Mouse (Mus musculus) cerebellum, adult 11-12 months (tissue): Measurements from ENCODE around the gene Oprl1.
A peak's percentile ranks its signal among the peaks of the same experiment; 100 is the strongest.

Source experiments
- DNase-seq: peaks from one replicate; pipeline ENCODE4 v3.0.0; 2022

Oprl1 gene

DNA sequence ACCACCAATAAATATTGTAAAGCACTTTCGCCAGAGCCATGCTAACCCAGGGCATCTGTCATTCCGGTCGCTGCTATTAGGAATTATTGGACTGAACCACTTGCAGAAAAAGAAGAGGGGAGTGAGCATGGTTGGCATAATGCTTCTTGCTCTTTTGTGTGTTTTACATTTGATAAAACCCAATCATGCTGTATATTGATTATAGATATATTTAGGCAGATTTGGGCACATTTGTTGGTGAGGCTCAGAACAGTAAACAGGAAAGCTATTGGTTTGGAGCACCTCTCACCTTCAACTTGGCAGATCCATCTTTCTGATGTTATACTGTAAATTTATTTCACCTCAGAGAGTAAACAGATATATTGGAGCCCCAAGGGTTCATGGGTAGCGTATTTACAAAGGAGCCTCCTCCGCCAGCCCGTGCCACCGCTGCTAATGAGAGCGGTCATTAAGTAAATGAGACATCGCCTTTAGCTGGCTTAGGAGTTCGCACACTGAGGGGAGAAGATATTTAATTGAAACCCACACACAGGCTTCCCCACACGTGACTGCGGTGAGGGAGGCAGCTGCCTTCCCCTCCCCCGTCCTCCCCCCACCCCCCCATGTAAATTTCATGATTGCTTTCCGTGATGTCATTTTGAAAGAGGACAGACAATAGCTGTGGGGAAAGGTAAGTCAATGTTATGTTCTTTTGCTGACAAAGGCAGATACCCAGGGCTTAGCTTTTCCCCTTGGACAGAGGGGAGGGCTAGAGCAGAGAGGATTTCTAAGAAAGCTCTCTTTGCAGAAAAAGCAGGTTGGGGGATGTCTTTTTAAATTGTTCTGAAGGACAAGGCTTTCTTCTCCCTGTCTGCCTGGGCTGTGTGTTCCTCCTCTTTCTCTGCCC is 52.1 kb downstream of the Oprl1 start:
- peak; percentile 75 for DNase-seq

DNA sequence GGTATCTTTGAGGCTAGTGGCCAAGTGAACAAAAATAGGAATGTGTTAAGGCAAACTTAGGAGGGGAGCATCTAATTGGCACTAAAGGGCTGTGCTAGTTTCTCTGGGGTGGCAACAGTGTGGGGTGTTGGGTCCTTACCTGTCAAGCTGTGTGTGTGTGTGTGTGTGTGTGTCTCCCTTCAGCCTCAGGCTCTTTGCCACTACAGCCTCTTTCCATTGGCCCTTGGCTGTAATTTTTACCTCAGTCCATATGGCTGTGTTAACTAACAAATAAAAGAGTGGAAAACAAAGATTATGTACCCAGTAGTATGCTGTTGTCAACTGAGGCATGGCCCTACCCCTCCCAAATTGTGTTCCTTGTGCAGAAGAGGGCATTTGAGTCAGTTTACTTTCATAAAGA is 53.6 kb downstream of the Oprl1 start:
- DNase-seq: no peak

DNA sequence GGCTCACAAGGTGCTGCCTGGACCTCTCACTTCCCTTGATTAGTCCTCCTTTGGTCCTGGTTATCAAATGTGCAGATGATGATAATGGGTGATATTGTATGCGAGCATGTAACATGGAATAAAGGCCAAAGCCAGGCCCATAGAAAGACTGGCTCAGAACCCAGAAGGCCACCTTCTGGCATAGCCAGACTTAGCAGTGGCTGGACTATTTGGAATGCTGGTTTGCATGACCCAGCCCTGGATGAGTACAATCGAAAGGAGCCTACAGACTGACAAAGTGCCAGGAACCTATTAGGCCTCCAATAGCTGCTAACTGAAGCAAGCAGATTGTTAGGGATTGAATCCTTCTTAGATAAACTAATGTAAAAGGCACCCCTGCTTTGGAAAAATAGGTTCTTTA is 54.6 kb downstream of the Oprl1 start:
- peak; percentile 58 for DNase-seq
